Mouse (Mus musculus) CH12.LX (cell line): ENCODE measurements around the gene Efcab5.

ENCODE experiments used
- CTCF ChIP-seq, 2 experiments: IDR thresholded peaks in 1 of 2; conservative IDR thresholded peaks in 1 of 2; 2 replicates each; pipeline ENCODE4 v1.5.1; 2011 to 2012; ENCODE audit warnings: low read depth in 2 of 2, low read length in 2 of 2, improper control_type of control experiment in 1 of 2, inconsistent platforms in 1 of 2, mild to moderate bottlenecking in 1 of 2, moderate library complexity in 1 of 2
- EP300 ChIP-seq: IDR thresholded peaks from 2 replicates; pipeline ENCODE4 v1.6.1; 2011; ENCODE audit warnings: low read length, improper control_type of control experiment
- MEF2A ChIP-seq: IDR thresholded peaks from 2 replicates; pipeline ENCODE4 v1.6.1; 2014; ENCODE audit warnings: low read depth, mild to moderate bottlenecking, inconsistent platforms, low read length, improper control_type of control experiment, borderline replicate concordance
- NRF1 ChIP-seq: IDR thresholded peaks from 2 replicates; pipeline ENCODE4 v1.6.1; 2014; ENCODE audit warnings: low read depth, mild to moderate bottlenecking, inconsistent platforms, low read length, improper control_type of control experiment, moderate library complexity
- POLR2A ChIP-seq: IDR thresholded peaks from 2 replicates; pipeline ENCODE4 v1.6.1; 2011; ENCODE audit warnings: low read depth, mild to moderate bottlenecking, improper control_type of control experiment, low read length
- RAD21 ChIP-seq: IDR thresholded peaks from 2 replicates; pipeline ENCODE4 v1.6.1; 2011; ENCODE audit warnings: low read depth, mild to moderate bottlenecking, low read length, improper control_type of control experiment, moderate library complexity
- SMC3 ChIP-seq: IDR thresholded peaks from 2 replicates; pipeline ENCODE4 v1.6.1; 2011; ENCODE audit warnings: low read depth, low read length, improper control_type of control experiment
- TBP ChIP-seq: conservative IDR thresholded peaks from 2 replicates; pipeline ENCODE4 v1.6.1; 2011; ENCODE audit warnings: low read depth, low read length, improper control_type of control experiment

DNA sequence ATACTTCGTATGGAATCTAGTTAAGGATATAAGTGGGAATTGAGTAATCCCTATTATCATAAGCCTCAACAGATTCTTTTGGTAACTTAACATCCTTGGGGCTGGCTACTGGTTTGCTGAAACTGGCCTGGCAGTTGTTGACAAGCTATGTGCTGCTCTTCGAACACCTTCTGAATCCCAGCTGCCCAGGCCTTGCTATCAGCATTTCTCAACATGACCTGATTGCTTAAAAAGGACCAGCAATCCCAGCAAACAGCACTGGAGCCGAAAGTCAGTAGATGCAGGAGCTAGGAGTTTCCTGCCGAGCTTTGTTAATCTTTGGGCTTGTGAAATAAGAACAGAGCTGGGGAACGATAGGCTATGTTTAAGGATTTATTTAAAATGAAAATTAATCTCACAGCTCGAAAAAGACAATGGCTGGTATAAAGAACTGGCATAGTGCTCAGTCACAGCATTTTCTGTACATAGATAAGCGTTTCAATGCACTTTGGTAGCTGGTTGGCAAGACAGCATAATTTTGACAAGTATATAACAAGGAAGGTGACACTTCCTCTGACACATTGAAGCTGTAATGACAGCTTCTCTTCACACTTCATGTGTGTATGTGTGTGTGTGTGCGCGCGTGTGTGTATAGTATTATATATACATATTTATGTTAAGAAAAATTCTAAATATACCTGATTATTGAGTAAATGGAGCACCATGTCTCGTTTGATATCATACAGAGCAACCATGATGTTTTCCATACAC, 6.8 kb upstream of the Efcab5 start:
- TF ChIP-seq POLR2A (no peak), CTCF (conservative IDR thresholded peaks at IDR 0.05 in 1 of 2, IDR thresholded peaks at IDR 0.05 in 1 of 2; ENCODE audit: low read depth in 2 of 2, low read length in 2 of 2) (no peak), RAD21 (no peak), MEF2A (no peak), NRF1 (no peak), SMC3 (no peak), EP300 (no peak), TBP (no peak)
